9 mouse cellular contexts compared by ENCODE assay signal in the genomic region with DNA sequence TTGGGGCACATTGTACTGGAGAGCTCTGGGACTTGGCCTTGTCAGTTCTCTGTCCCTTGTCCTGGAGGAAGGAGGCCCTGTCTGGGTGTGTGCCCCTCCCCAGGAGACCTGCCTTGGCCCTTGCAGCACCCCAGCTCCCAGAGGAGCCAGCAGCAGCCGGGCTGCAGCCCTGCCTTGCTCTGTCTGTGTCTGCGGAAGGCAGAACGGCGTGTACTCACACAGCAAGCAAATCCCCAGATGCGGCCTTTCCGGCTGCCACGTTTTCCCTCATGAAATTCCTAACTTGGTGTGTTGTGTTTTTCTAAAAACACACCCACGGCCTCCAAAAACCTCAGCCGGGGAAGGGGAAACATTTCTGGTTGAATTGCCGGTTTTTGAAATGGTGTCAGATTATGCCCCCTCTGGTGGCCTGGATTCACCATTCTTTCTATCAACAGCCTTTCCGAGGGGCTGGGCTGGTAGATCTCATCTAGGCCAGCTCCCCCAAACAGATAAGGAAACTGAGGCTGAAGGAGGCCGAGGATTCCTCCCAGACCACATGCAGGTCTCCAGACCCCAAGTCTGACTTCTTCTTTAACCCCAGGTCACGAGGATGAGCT. TPM values are rescaled to one million over a fixed set of nuclear protein-coding genes. Genes with fewer than 3 reads are reported as not detected.
DNase-seq lines count a peak whose midpoint lies in the region; ATAC-seq and TF ChIP-seq lines count a peak whose summit lies in the region.
"Had no signal": no experiment of that assay in that cellular context is flagged by ENCODE, and none has a peak within 500 bp of the region (broad histone marks: within the 10 kb centered on the region; RNA-seq: fewer than 3 reads in every experiment).

No protein-coding gene starts in this region.

- 75% methylated on average over 13 of the region's 13 CpGs for WGBS in midbrain, embryonic 10.5 days
- WGBS in midbrain, embryonic 13.5 days, result 79% methylated on average over 13 of the region's 13 CpGs
- 58% methylated on average over 13 of the region's 13 CpGs for WGBS in kidney, embryonic 16.5 days
- 62% methylated on average over 13 of the region's 13 CpGs for WGBS in stomach, postnatal 0 days

- TF ChIP-seq EP300 in stomach, postnatal 0 days (optimal IDR thresholded peaks at IDR 0.05), result no peak

- no peak overlapping the region for H3K4me2 ChIP-seq in midbrain, embryonic 13.5 days (replicated peaks)
- 0 out of 2 replicates have a peak overlapping the region, but pooled peaks have one; percentile 0 for H3K4me2 ChIP-seq in kidney, embryonic 16.5 days (replicated peaks; ENCODE audit: low read depth, low read length)
- H3K4me2 ChIP-seq in stomach, postnatal 0 days (replicated peaks; ENCODE audit: low read depth), result no peak overlapping the region
- H3K4me2 ChIP-seq: heart, embryonic 15.5 days; liver, embryonic 13.5 days had no signal

- peak overlapping the region; percentile 19; the same call in 1 of the 2 replicates for H3K27ac ChIP-seq in midbrain, embryonic 10.5 days (replicated peaks)
- no peak overlapping the region for H3K27ac ChIP-seq in midbrain, embryonic 13.5 days
- peak overlapping the region; percentile 37 for H3K27ac ChIP-seq in kidney, embryonic 16.5 days (ENCODE audit: low read length)
- no peak overlapping the region for H3K27ac ChIP-seq in stomach, postnatal 0 days (replicated peaks)
- H3K27ac ChIP-seq: heart, embryonic 15.5 days; liver, embryonic 13.5 days had no signal

- no peaks in the 10 kb centered on the region for H3K36me3 ChIP-seq in midbrain, embryonic 10.5 days
- no peaks in the 10 kb centered on the region for H3K36me3 ChIP-seq in midbrain, embryonic 13.5 days
- no peaks in the 10 kb centered on the region for H3K36me3 ChIP-seq in kidney, embryonic 16.5 days (ENCODE audit: insufficient read depth, low read length)
- H3K36me3 ChIP-seq in stomach, postnatal 0 days (ENCODE audit: control insufficient read depth, insufficient read depth, low read length), result no peaks in the 10 kb centered on the region
- H3K36me3 ChIP-seq: heart, embryonic 15.5 days; liver, embryonic 13.5 days had no signal

- peaks cover 2% of the 10 kb centered on the region; the same call in 1 of the 2 replicates for H3K4me1 ChIP-seq in midbrain, embryonic 10.5 days
- 0 out of 2 replicates have a peak, but pooled peaks cover 2% of the 10 kb centered on the region for H3K4me1 ChIP-seq in midbrain, embryonic 13.5 days (replicated peaks)
- 0 out of 2 replicates have a peak, but pooled peaks cover 4% of the 10 kb centered on the region for H3K4me1 ChIP-seq in kidney, embryonic 16.5 days (ENCODE audit: insufficient read depth, low read length)
- no peaks in the 10 kb centered on the region for H3K4me1 ChIP-seq in stomach, postnatal 0 days (replicated peaks; ENCODE audit: control insufficient read depth, insufficient read depth)
- H3K4me1 ChIP-seq: heart, embryonic 15.5 days; liver, embryonic 13.5 days had no signal

- DNase-seq in midbrain, embryonic 10.5 days (ENCODE audit: low spot score), result no peak
- DNase-seq in gastrocnemius, postnatal 10 days, result peak; percentile 39
- DNase-seq in stomach, postnatal 0 days (ENCODE audit: low spot score), result no peak
- no peak for DNase-seq in embryo, embryonic 11 days
- no peak for DNase-seq in lung, postnatal 4 days
- DNase-seq: liver, embryonic 13.5 days had no signal

- no peak overlapping the region for H3K9ac ChIP-seq in midbrain, embryonic 13.5 days (replicated peaks)
- no peak overlapping the region for H3K9ac ChIP-seq in kidney, embryonic 16.5 days (replicated peaks; ENCODE audit: low read length)
- H3K9ac ChIP-seq in stomach, postnatal 0 days (ENCODE audit: low read length), result no peak overlapping the region
- H3K9ac ChIP-seq: heart, embryonic 15.5 days; liver, embryonic 13.5 days had no signal

- H3K27me3 ChIP-seq in midbrain, embryonic 10.5 days (ENCODE audit: low read depth, poor library complexity, severe bottlenecking), result no peaks in the 10 kb centered on the region
- H3K27me3 ChIP-seq in midbrain, embryonic 13.5 days, result no peaks in the 10 kb centered on the region
- H3K27me3 ChIP-seq in kidney, embryonic 16.5 days (ENCODE audit: insufficient read depth, low read length), result no peaks in the 10 kb centered on the region
- H3K27me3 ChIP-seq in stomach, postnatal 0 days (ENCODE audit: control insufficient read depth, insufficient read depth, low read length), result no peaks in the 10 kb centered on the region
- H3K27me3 ChIP-seq: liver, embryonic 13.5 days had no signal

- no peak for ATAC-seq in midbrain, embryonic 13.5 days
- no peak for ATAC-seq in kidney, embryonic 16.5 days (ENCODE audit: low FRiP score, low TSS enrichment)
- peak; percentile 42; the same call in 1 of the 2 replicates for ATAC-seq in stomach, postnatal 0 days (ENCODE audit: low FRiP score, low TSS enrichment)

- peak; percentile 19; the same call in 1 of the 2 replicates for TF ChIP-seq CTCF in stomach, postnatal 0 days (IDR thresholded peaks at IDR 0.05; ENCODE audit: low read depth)

- no peak overlapping the region for H3K4me3 ChIP-seq in midbrain, embryonic 10.5 days
- no peak overlapping the region for H3K4me3 ChIP-seq in midbrain, embryonic 13.5 days (replicated peaks)
- H3K4me3 ChIP-seq in kidney, embryonic 16.5 days (ENCODE audit: low read length), result no peak overlapping the region
- H3K4me3 ChIP-seq in stomach, postnatal 0 days (ENCODE audit: low read depth, low read length), result no peak overlapping the region
- H3K4me3 ChIP-seq: heart, embryonic 15.5 days; liver, embryonic 13.5 days had no signal

- H3K9me3 ChIP-seq in midbrain, embryonic 10.5 days (replicated peaks), result no peaks in the 10 kb centered on the region; the same call in 1 of the 2 replicates
- H3K9me3 ChIP-seq in midbrain, embryonic 13.5 days, result no peaks in the 10 kb centered on the region
- H3K9me3 ChIP-seq in kidney, embryonic 16.5 days (ENCODE audit: low read length), result peaks cover 5% of the 10 kb centered on the region
- H3K9me3 ChIP-seq in stomach, postnatal 0 days (ENCODE audit: control insufficient read depth, low read length), result no peaks in the 10 kb centered on the region
- H3K9me3 ChIP-seq: heart, embryonic 15.5 days; liver, embryonic 13.5 days had no signal

RNA-seq across cellular contexts. Expression of a gene that starts 19.0 kb away (rescaled TPM):
- polyA plus RNA-seq in midbrain, embryonic 10.5 days (2016; fragmentation: Nextera tagmentation; extraction: Ambion mirVana), result 9.6 and 14.2 TPM in 2 replicates
- 4.4 TPM in 2 replicates for polyA plus RNA-seq in midbrain, embryonic 13.5 days (2015; fragmentation: Nextera tagmentation; extraction: Ambion mirVana)
- total RNA-seq in gastrocnemius, postnatal 10 days (2021), result 1 to 10 TPM; 4.9 to 5.4 TPM
- 6.8 and 7.5 TPM in 2 replicates for polyA plus RNA-seq in kidney, embryonic 16.5 days (2015; fragmentation: Nextera tagmentation; extraction: Ambion mirVana)
- polyA plus RNA-seq in stomach, postnatal 0 days (2015; fragmentation: Nextera tagmentation; extraction: Ambion mirVana), result 15.5 and 21.6 TPM in 2 replicates

Comparison
In these comparisons a context has a peak if more than half of its experiments do, and no peak if none do; other contexts are left out.
1. H3K27ac ChIP-seq: peak in midbrain, embryonic 10.5 days (single experiment) and kidney, embryonic 16.5 days (single experiment); none in midbrain, embryonic 13.5 days (single experiment) and stomach, postnatal 0 days (single experiment).